Comparison of ENCODE assay signal across 19 mouse cellular contexts in the genomic region with DNA sequence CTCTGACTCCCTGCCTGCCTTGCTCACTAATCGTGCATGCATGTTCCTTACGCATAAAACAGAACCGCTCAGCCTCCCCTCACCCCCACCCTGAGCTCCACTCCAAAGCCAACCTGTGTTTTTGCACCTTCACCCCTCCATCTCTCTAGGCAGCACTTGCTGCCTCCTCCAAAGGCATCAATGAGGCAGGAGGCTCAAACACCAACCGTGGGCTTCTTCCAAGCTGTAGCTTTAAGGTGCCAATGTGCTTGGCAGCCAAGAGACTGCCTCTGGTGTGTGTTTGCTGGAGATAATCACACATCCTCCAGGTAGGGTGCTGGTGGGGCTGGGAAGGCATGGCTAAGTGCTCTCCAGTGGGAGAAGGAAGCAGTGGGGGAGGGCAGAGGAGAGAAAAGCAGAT.
DNase-seq lines count a peak whose midpoint lies in the region; ATAC-seq lines count a peak whose summit lies in the region.
"Had no signal": no experiment of that assay in that cellular context is flagged by ENCODE, and none has a peak within 500 bp of the region (broad histone marks: within the 10 kb centered on the region; RNA-seq: fewer than 3 reads in every experiment).

No protein-coding gene starts in this region.

- peak overlapping the region; percentile 39; the same call in 1 of the 2 replicates for H3K27ac ChIP-seq in midbrain, embryonic 14.5 days (replicated peaks; ENCODE audit: low read depth, low read length)
- H3K27ac ChIP-seq in midbrain, embryonic 15.5 days, result no peak overlapping the region
- H3K27ac ChIP-seq in forebrain, embryonic 14.5 days (ENCODE audit: low read depth, low read length), result no peak overlapping the region
- H3K27ac ChIP-seq in limb, embryonic 10.5 days, result peak overlapping the region; percentile 59
- H3K27ac ChIP-seq: embryonic facial prominence, embryonic 15.5 days; heart, adult 2 months; heart, embryonic 15.5 days had no signal

- H3K4me1 ChIP-seq in midbrain, embryonic 14.5 days (ENCODE audit: control insufficient read depth, insufficient read depth, low read length), result peaks cover 18% of the 10 kb centered on the region
- H3K4me1 ChIP-seq in midbrain, embryonic 15.5 days, result peaks cover 17% of the 10 kb centered on the region
- H3K4me1 ChIP-seq in forebrain, embryonic 14.5 days (ENCODE audit: control insufficient read depth, insufficient read depth, low read length), result peaks cover 11% of the 10 kb centered on the region
- H3K4me1 ChIP-seq in limb, embryonic 10.5 days, result peaks cover 28% of the 10 kb centered on the region

- H3K36me3 ChIP-seq in midbrain, embryonic 14.5 days (ENCODE audit: control insufficient read depth, insufficient read depth, low read length), result no peaks in the 10 kb centered on the region
- H3K36me3 ChIP-seq in midbrain, embryonic 15.5 days (replicated peaks), result no peaks in the 10 kb centered on the region
- H3K36me3 ChIP-seq in forebrain, embryonic 14.5 days (ENCODE audit: control insufficient read depth, insufficient read depth, low read length), result no peaks in the 10 kb centered on the region
- no peaks in the 10 kb centered on the region for H3K36me3 ChIP-seq in limb, embryonic 10.5 days
- H3K36me3 ChIP-seq: embryonic facial prominence, embryonic 15.5 days; heart, embryonic 15.5 days had no signal

- no peak overlapping the region for H3K9ac ChIP-seq in midbrain, embryonic 14.5 days (replicated peaks; ENCODE audit: low read length)
- H3K9ac ChIP-seq in midbrain, embryonic 15.5 days, result no peak overlapping the region
- no peak overlapping the region for H3K9ac ChIP-seq in forebrain, embryonic 14.5 days (ENCODE audit: low read length)
- H3K9ac ChIP-seq: embryonic facial prominence, embryonic 15.5 days; heart, embryonic 15.5 days had no signal

- no peaks in the 10 kb centered on the region for H3K9me3 ChIP-seq in midbrain, embryonic 14.5 days (ENCODE audit: control insufficient read depth, low read length)
- H3K9me3 ChIP-seq in midbrain, embryonic 15.5 days, result no peaks in the 10 kb centered on the region
- H3K9me3 ChIP-seq in forebrain, embryonic 14.5 days (replicated peaks; ENCODE audit: control insufficient read depth, low read length), result no peaks in the 10 kb centered on the region
- no peaks in the 10 kb centered on the region for H3K9me3 ChIP-seq in limb, embryonic 10.5 days (replicated peaks)
- H3K9me3 ChIP-seq: embryonic facial prominence, embryonic 15.5 days; heart, embryonic 15.5 days had no signal

- WGBS in midbrain, embryonic 14.5 days, result 35% methylated on average over 4 of the region's 4 CpGs
- 25% methylated on average over 4 of the region's 4 CpGs for WGBS in midbrain, embryonic 15.5 days
- 15% methylated on average over 4 of the region's 4 CpGs for WGBS in forebrain, embryonic 14.5 days
- 63% methylated on average over 4 of the region's 4 CpGs for WGBS in limb, embryonic 10.5 days

- H3K27me3 ChIP-seq in midbrain, embryonic 14.5 days (ENCODE audit: control insufficient read depth, insufficient read depth, low read length), result 0 out of 2 replicates have a peak, but pooled peaks cover 4% of the 10 kb centered on the region
- H3K27me3 ChIP-seq in midbrain, embryonic 15.5 days (replicated peaks), result peaks cover 5% of the 10 kb centered on the region; the same call in 1 of the 2 replicates
- no peaks in the 10 kb centered on the region for H3K27me3 ChIP-seq in forebrain, embryonic 14.5 days (replicated peaks; ENCODE audit: control insufficient read depth, insufficient read depth, low read length)
- H3K27me3 ChIP-seq in limb, embryonic 10.5 days (ENCODE audit: low read depth, poor library complexity, severe bottlenecking), result peaks cover 22% of the 10 kb centered on the region

- peak overlapping the region; percentile 11; the same call in 1 of the 2 replicates for H3K4me2 ChIP-seq in midbrain, embryonic 14.5 days (ENCODE audit: low read length)
- H3K4me2 ChIP-seq in midbrain, embryonic 15.5 days, result no peak overlapping the region
- H3K4me2 ChIP-seq in forebrain, embryonic 14.5 days (ENCODE audit: low read length), result no peak overlapping the region
- H3K4me2 ChIP-seq: embryonic facial prominence, embryonic 15.5 days; heart, embryonic 15.5 days had no signal

- ATAC-seq in midbrain, embryonic 14.5 days (ENCODE audit: low FRiP score, low TSS enrichment), result no peak
- no peak for ATAC-seq in midbrain, embryonic 15.5 days (replicated peaks)
- no peak for ATAC-seq in forebrain, embryonic 14.5 days

- no peak overlapping the region for H3K4me3 ChIP-seq in midbrain, embryonic 14.5 days (replicated peaks; ENCODE audit: low read depth, low read length)
- no peak overlapping the region for H3K4me3 ChIP-seq in midbrain, embryonic 15.5 days
- H3K4me3 ChIP-seq in forebrain, embryonic 14.5 days (ENCODE audit: low read depth, low read length), result no peak overlapping the region
- no peak overlapping the region for H3K4me3 ChIP-seq in limb, embryonic 10.5 days
- H3K4me3 ChIP-seq: embryonic facial prominence, embryonic 15.5 days; heart, adult 2 months; heart, embryonic 15.5 days; myocyte had no signal

- peak; percentile 49 to 54 for DNase-seq in cerebellum, postnatal 10 days
- DNase-seq in cerebellum, adult 11 months, result no peak
- DNase-seq in midbrain, embryonic 14.5 days, result peak; percentile 43
- peak; percentile 28 for DNase-seq in forebrain, embryonic 14.5 days (ENCODE audit: low spot score)
- no peak for DNase-seq in limb, embryonic 10.5 days (ENCODE audit: low spot score)
- DNase-seq in kidney, postnatal 4 days, result no peak
- no peak for DNase-seq in layer of hippocampus, postnatal 36 days
- DNase-seq: adrenal gland, adult 8-10 months; cerebellum, adult 18-20 months; gastrocnemius, postnatal 14 days; heart, adult 2 months; kidney, adult 18-20 months; kidney, postnatal 10 days; lung, adult 18-20 months; thymus, postnatal 25 days had no signal

Comparison
In these comparisons a context has a peak if more than half of its experiments do, and no peak if none do; other contexts are left out.
1. DNase-seq: peak in cerebellum, postnatal 10 days (2 of 2), midbrain, embryonic 14.5 days (single experiment) and forebrain, embryonic 14.5 days (single experiment); none in cerebellum, adult 11 months (single experiment), limb, embryonic 10.5 days (single experiment), kidney, postnatal 4 days (0 of 2) and layer of hippocampus, postnatal 36 days (0 of 2).
2. H3K27ac ChIP-seq: peak in midbrain, embryonic 14.5 days (single experiment) and limb, embryonic 10.5 days (single experiment); none in midbrain, embryonic 15.5 days (single experiment) and forebrain, embryonic 14.5 days (single experiment).